Mouse (Mus musculus) G1E (cell line): ENCODE measurements around the gene Sap30l. TPM values are rescaled to one million over a fixed set of nuclear protein-coding genes. Genes with fewer than 3 reads are reported as not detected.

Experiments used
- ATAC-seq: 2 replicates; pipeline ENCODE4 v1.8.0; 2016; ENCODE audit warnings: mild to moderate bottlenecking; ENCODE audit not compliant: insufficient number of reproducible peaks, poor library complexity, low FRiP score, severe bottlenecking; ENCODE audit errors: extremely low read depth
- DNase-seq: peaks from one replicate; pipeline ENCODE4 v3.0.0; 2012; ENCODE audit warnings: low spot score
- H3K27me3 ChIP-seq: 2 replicates; pipeline ENCODE4 v1.6.1; 2012; ENCODE audit warnings: mild to moderate bottlenecking, low read length, inconsistent platforms; ENCODE audit not compliant: insufficient read depth
- H3K36me3 ChIP-seq: replicated peaks from 2 replicates; pipeline ENCODE3; 2012; ENCODE audit warnings: mild to moderate bottlenecking, inconsistent platforms
- H3K4me1 ChIP-seq: 2 replicates; pipeline ENCODE4 v1.6.1; 2012; ENCODE audit warnings: low read depth, low read length, inconsistent platforms, mixed read lengths; ENCODE audit not compliant: insufficient read depth
- H3K4me3 ChIP-seq: 2 replicates; pipeline ENCODE4 v1.5.1; 2012; ENCODE audit warnings: low read depth, mild to moderate bottlenecking, inconsistent platforms, low read length, moderate library complexity, mixed read lengths
- H3K9me3 ChIP-seq: replicated peaks from 2 replicates; pipeline ENCODE4 v1.6.1; 2012; ENCODE audit warnings: inconsistent platforms
- CTCF ChIP-seq: IDR thresholded peaks from 2 replicates; pipeline ENCODE4 v1.5.1; 2012; ENCODE audit warnings: low read depth, low read length, inconsistent platforms, mixed read lengths
- GATA1 ChIP-seq: IDR thresholded peaks from 2 replicates; pipeline ENCODE4 v1.6.1; 2012; ENCODE audit warnings: borderline replicate concordance, low read length, inconsistent platforms, mixed read lengths
- GATA2 ChIP-seq: IDR thresholded peaks from 2 replicates; pipeline ENCODE4 v1.6.1; 2012; ENCODE audit warnings: low read depth, low read length, inconsistent platforms, borderline replicate concordance
- POLR2AphosphoS5 ChIP-seq: IDR thresholded peaks from 2 replicates; pipeline ENCODE4 v1.6.1; 2012; ENCODE audit warnings: low read depth, low read length, inconsistent platforms; ENCODE audit not compliant: insufficient replicate concordance
- TAL1 ChIP-seq: conservative IDR thresholded peaks from 2 replicates; pipeline ENCODE4 v1.6.1; 2012; ENCODE audit warnings: low read depth, low read length, inconsistent platforms, mixed read lengths
- polyA plus RNA-seq: library from polyadenylated mRNA; stranded (reverse); fragments of >175 nt; gene quantifications from 2 replicates; pipeline ENCODE4 v1.2.3, GENCODE M21; 2012
- total RNA-seq, 2 experiments: library from RNA; stranded (forward) in 1 of 2; stranded (reverse) in 1 of 2; fragments of 200-1000 nt in 1 of 2; fragments of >200 nt in 1 of 2; fragmentation: Nextera tagmentation in 1 of 2; gene quantifications; 2 replicates each; pipeline ENCODE4 v1.2.3; 2014 to 2017

Sap30l gene
- total and polyA plus RNA-seq, 3 experiments, result 7.1 to 57.0 (median 43.4) TPM

DNA sequence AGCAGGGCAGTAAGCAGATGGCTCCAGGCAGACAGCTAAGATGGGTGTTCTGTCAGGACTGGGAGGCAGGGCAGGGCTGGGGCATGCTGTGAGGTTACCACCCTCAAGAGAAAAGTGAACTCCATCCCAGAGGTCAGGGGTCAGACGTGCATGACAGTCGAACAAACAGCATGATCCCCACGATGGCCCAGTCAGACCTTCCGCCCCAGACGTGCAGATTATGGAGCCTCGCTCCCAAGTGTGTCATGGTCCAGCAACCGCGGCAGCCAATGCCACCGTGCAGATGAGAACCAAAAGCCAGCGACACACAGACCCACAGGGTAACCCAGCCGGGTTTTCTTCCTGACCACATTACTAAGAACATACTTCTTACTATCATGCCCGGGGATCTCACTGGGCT is 34.8 kb upstream of the Sap30l start:
- ATAC-seq (no peak), DNase-seq (no peak)
- Histone ChIP-seq H3K27me3 (no peaks in the 10 kb centered on the region), H3K4me3 (no peak overlapping the region), H3K4me1 (peaks cover 3% of the 10 kb centered on the region; the same call in 1 of the 2 replicates), H3K9me3 (no peaks in the 10 kb centered on the region), H3K36me3 (peaks cover 80% of the 10 kb centered on the region)
- TF ChIP-seq GATA2 (no peak), POLR2AphosphoS5 (no peak), TAL1 (no peak), CTCF (no peak), GATA1 (no peak)

DNA sequence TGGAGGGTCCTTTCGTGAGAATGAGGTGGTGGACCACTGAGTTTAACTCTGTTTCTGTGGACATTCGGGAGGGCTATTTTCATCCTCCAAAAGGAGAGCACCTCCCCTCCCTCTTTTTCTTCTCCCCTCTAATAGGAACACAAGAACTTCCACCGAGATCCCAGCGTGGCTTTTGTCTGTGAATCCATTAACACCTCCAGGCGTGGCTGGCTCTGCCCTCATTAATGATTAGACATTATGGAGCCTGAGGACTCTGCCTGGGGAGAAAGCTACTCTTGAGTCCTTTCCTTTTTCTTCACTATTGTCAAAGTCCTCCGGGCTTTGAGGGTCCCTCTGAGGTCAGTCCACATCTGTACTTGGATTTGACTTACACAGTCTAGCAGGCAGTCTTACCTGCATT is 34.3 kb upstream of the Sap30l start:
- DNase-seq (no peak), ATAC-seq (no peak)
- peaks cover 3% of the 10 kb centered on the region; the same call in 1 of the 2 replicates for H3K4me1 ChIP-seq
- H3K36me3 ChIP-seq, result peaks cover 85% of the 10 kb centered on the region
- H3K4me3 ChIP-seq, result no peak overlapping the region
- no peaks in the 10 kb centered on the region for H3K27me3 ChIP-seq
- no peak for TF ChIP-seq TAL1
- H3K9me3 ChIP-seq, result no peaks in the 10 kb centered on the region

DNA sequence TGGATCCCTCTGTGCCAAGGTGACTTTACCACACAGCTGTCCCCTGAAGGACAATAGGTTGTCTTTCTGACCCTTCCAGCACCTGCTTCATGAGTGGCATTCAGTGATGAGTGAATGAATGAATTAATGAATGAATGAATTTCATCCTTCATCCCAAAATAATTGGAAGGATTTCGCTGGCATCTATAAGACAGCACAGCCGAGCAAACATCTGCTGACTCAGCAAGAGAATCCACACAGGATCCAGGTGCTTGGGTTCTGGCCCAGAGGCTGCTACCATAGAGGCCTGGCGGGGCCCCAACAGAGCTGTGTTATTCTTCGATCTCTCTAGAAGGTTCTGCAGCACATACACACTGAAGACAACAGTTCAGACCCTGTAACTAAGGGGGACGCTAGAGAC is 30.7 kb upstream of the Sap30l start:
- no peaks in the 10 kb centered on the region for H3K4me1 ChIP-seq
- ATAC-seq (no peak), DNase-seq (no peak)
- no peaks in the 10 kb centered on the region for H3K27me3 ChIP-seq
- TF ChIP-seq GATA2, result no peak
- no peak for TF ChIP-seq CTCF
- no peak for TF ChIP-seq POLR2AphosphoS5
- no peak for TF ChIP-seq TAL1
- TF ChIP-seq GATA1, result no peak
- H3K9me3 ChIP-seq, result no peaks in the 10 kb centered on the region
- H3K4me3 ChIP-seq, result no peak overlapping the region
- peaks cover 100% of the 10 kb centered on the region for H3K36me3 ChIP-seq

DNA sequence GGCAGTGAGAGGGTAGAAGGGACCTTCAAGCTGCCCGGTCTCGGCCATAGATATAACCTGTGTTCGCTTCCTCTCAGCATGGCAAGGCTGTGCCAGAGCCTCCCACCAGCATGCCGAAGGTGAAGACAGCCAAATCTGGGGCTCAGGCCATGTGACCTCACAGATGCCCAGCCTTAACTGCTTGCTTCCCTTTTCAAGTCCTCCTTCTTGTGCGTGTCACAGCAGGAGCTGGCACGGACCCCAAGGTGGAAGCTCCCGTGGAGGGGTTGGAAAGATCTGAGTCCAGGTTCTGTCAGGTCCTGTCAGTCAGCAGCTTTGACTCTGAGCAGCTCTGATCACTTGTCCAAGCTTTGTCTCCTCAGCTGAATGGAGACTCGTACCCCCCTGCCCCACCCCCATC is 29.8 kb upstream of the Sap30l start:
- Histone ChIP-seq H3K4me3 (no peak overlapping the region), H3K4me1 (peaks cover 4% of the 10 kb centered on the region; the same call in 1 of the 2 replicates), H3K27me3 (no peaks in the 10 kb centered on the region), H3K9me3 (no peaks in the 10 kb centered on the region), H3K36me3 (peaks cover 100% of the 10 kb centered on the region)
- no peak for TF ChIP-seq GATA1
- no peak for TF ChIP-seq POLR2AphosphoS5
- TF ChIP-seq TAL1, result no peak
- ATAC-seq (no peak), DNase-seq (no peak)

- no peaks in the 10 kb centered on the region for H3K27me3 ChIP-seq
- peaks cover 97% of the 10 kb centered on the region for H3K36me3 ChIP-seq
- no peak for TF ChIP-seq CTCF
- no peak for TF ChIP-seq GATA1
- no peak for TF ChIP-seq GATA2
- TF ChIP-seq TAL1, result no peak
- no peak for TF ChIP-seq POLR2AphosphoS5
These were observed 28.0 kb upstream of the Sap30l start for GRCm38 (mm10) chr11:57773479-57773878.

DNA sequence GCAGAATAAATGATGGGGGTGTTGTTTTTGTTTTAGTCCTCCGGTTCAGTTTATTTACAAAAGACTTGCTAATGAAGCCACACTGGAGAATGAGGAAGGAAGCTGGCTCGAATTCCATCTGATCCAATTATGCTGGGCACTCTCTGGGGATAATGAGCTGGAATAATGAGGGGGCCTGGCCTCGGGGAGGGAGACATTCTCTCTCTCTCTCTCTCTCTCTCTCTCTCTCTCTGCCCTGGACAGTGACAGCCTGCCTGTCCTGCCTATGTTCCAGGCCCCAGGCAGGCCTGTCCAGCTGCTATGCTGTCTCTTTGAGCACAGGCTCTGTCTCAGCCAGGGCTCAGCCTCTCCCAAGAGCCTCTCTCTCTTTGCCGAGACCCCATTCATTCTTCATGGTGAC is 27.5 kb upstream of the Sap30l start:
- Histone ChIP-seq H3K4me3 (no peak overlapping the region), H3K36me3 (peaks cover 97% of the 10 kb centered on the region), H3K4me1 (peaks cover 15% of the 10 kb centered on the region), H3K9me3 (no peaks in the 10 kb centered on the region), H3K27me3 (no peaks in the 10 kb centered on the region)
- DNase-seq, result no peak
- TF ChIP-seq CTCF (no peak), POLR2AphosphoS5 (no peak), GATA1 (no peak), TAL1 (no peak), GATA2 (no peak)
- no peak for ATAC-seq

More at GRCm38 (mm10) chr11:57773479-57773878, 28.0 kb upstream of the Sap30l start:
- no peaks in the 10 kb centered on the region for H3K9me3 ChIP-seq
- DNase-seq, result no peak
- H3K4me1 ChIP-seq, result peaks cover 15% of the 10 kb centered on the region
- no peak overlapping the region for H3K4me3 ChIP-seq
- no peak for ATAC-seq

DNA sequence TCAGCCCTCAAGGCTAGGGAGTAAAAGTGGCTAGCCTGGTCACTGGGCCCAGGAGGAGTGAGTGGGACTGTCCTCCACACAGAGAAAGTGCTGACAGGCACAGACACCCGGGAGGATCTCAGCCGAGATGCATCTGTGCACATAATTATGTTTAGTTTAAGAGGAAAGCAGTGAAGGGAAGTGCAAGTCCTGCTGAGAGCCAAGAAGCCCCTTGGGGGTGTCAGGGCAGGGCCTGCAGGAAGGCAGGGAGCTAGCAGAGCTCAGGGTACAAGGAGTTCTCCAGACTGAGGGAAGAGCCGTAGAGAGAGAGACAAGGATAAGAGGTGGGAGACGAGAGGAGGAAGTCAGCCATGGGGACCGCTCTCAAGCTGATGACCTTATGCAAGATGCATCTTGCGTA is 25.6 kb upstream of the Sap30l start:
- ATAC-seq (no peak), DNase-seq (no peak)
- Histone ChIP-seq H3K36me3 (peaks cover 95% of the 10 kb centered on the region), H3K4me3 (no peak overlapping the region), H3K9me3 (no peaks in the 10 kb centered on the region), H3K4me1 (peaks cover 15% of the 10 kb centered on the region), H3K27me3 (no peaks in the 10 kb centered on the region)
- no peak for TF ChIP-seq GATA2
- TF ChIP-seq POLR2AphosphoS5, result no peak
- TF ChIP-seq GATA1, result no peak
- TF ChIP-seq CTCF, result no peak
- no peak for TF ChIP-seq TAL1
